Mouse (Mus musculus): ENCODE measurements around the gene Mms22l.

- TF ChIP-seq POLR2A (IDR thresholded peaks at IDR 0.05; ENCODE audit: control insufficient read depth, extremely low read depth, insufficient read depth, low read length, poor library complexity), result no peak
- no peak for TF ChIP-seq CTCF (IDR thresholded peaks at IDR 0.05; ENCODE audit: borderline replicate concordance, control insufficient read depth, extremely low read depth, insufficient read depth, low read length, poor library complexity)
Observed at GRCm38 (mm10) chr4:24568989-24569556, 72.8 kb downstream of the Mms22l start.
